14 mouse cellular contexts compared by ENCODE assay signal in genomic region chr8:81756663-81757062, GRCm38 (mm10).
DNase-seq lines count a peak whose midpoint lies in the region; ATAC-seq and TF ChIP-seq lines count a peak whose summit lies in the region.
"Had no signal": no experiment of that assay in that cellular context is flagged by ENCODE, and none has a peak within 500 bp of the region (broad histone marks: within the 10 kb centered on the region; RNA-seq: fewer than 3 reads in every experiment).

No protein-coding gene starts in this region.

- no peaks in the 10 kb centered on the region for H3K4me1 ChIP-seq in liver, embryonic 11.5 days (replicated peaks; ENCODE audit: control insufficient read depth, insufficient read depth, low read length)
- peaks cover 3% of the 10 kb centered on the region; the same call in 1 of the 2 replicates for H3K4me1 ChIP-seq in embryonic fibroblast, embryonic 13.5 days (ENCODE audit: control insufficient read depth, insufficient read depth, low read length)
- no peaks in the 10 kb centered on the region for H3K4me1 ChIP-seq in midbrain, embryonic 16.5 days (ENCODE audit: control insufficient read depth, insufficient read depth, low read length)
- H3K4me1 ChIP-seq: hindbrain, embryonic 15.5 days; kidney, embryonic 15.5 days; limb, embryonic 15.5 days had no signal

- H3K4me3 ChIP-seq in liver, embryonic 11.5 days (ENCODE audit: low read depth, low read length), result no peak overlapping the region
- no peak overlapping the region for H3K4me3 ChIP-seq in embryonic fibroblast, embryonic 13.5 days (ENCODE audit: insufficient read depth, low read length)
- no peak overlapping the region for H3K4me3 ChIP-seq in midbrain, embryonic 16.5 days (ENCODE audit: low read depth, low read length)
- H3K4me3 ChIP-seq: hindbrain, embryonic 15.5 days; kidney, embryonic 15.5 days; layer of hippocampus, adult 2 months; limb, embryonic 15.5 days had no signal

- no peak for TF ChIP-seq CTCF in embryonic fibroblast, embryonic 13.5 days (IDR thresholded peaks at IDR 0.05; ENCODE audit: borderline replicate concordance, insufficient read depth, low read length)

- no peak overlapping the region for H3K27ac ChIP-seq in liver, embryonic 11.5 days (ENCODE audit: low read depth, low read length)
- H3K27ac ChIP-seq in embryonic fibroblast, embryonic 13.5 days (ENCODE audit: insufficient read depth, low read length), result 0 out of 2 replicates have a peak overlapping the region, but pooled peaks have one; percentile 29
- no peak overlapping the region for H3K27ac ChIP-seq in midbrain, embryonic 16.5 days (ENCODE audit: low read length)
- H3K27ac ChIP-seq: hindbrain, embryonic 15.5 days; kidney, embryonic 15.5 days; layer of hippocampus, adult 2 months; limb, embryonic 15.5 days had no signal

- DNase-seq in liver, embryonic 11.5 days (ENCODE audit: low spot score), result no peak
- DNase-seq in liver, result no peak
- peak; percentile 19 to 22 for DNase-seq in natural killer cell, adult 2 months (ENCODE audit: low spot score in 2 of 2)
- DNase-seq in cerebellum, postnatal 4 days (ENCODE audit: low spot score in 2 of 2), result no peak
- DNase-seq: cerebellum, adult 2 months; heart, adult 11 months; lung, postnatal 14 days had no signal

- no peaks in the 10 kb centered on the region for H3K9me3 ChIP-seq in liver, embryonic 11.5 days (ENCODE audit: control insufficient read depth, low read length)
- no peaks in the 10 kb centered on the region for H3K9me3 ChIP-seq in midbrain, embryonic 16.5 days (replicated peaks; ENCODE audit: control insufficient read depth, low read length, poor library complexity, severe bottlenecking)
- H3K9me3 ChIP-seq: hindbrain, embryonic 15.5 days; kidney, embryonic 15.5 days; limb, embryonic 15.5 days had no signal

- H3K9ac ChIP-seq in liver, embryonic 11.5 days (ENCODE audit: low read depth, low read length), result no peak overlapping the region
- H3K9ac ChIP-seq in midbrain, embryonic 16.5 days (ENCODE audit: low read depth, low read length), result no peak overlapping the region
- H3K9ac ChIP-seq: hindbrain, embryonic 15.5 days; kidney, embryonic 15.5 days; limb, embryonic 15.5 days had no signal

- no peaks in the 10 kb centered on the region for H3K27me3 ChIP-seq in liver, embryonic 11.5 days (replicated peaks; ENCODE audit: control insufficient read depth, insufficient read depth, low read length)
- H3K27me3 ChIP-seq in midbrain, embryonic 16.5 days (ENCODE audit: control insufficient read depth, insufficient read depth, low read depth, low read length), result no peaks in the 10 kb centered on the region
- H3K27me3 ChIP-seq: hindbrain, embryonic 15.5 days; kidney, embryonic 15.5 days; limb, embryonic 15.5 days had no signal

- peak; percentile 60 for ATAC-seq in liver, embryonic 11.5 days (replicated peaks; ENCODE audit: low FRiP score)
- peak; percentile 97 for ATAC-seq in CD4-positive, CD25-positive, alpha-beta regulatory T cell, adult 4 months
- ATAC-seq in midbrain, embryonic 16.5 days, result no peak

- H3K36me3 ChIP-seq in liver, embryonic 11.5 days (ENCODE audit: control insufficient read depth, insufficient read depth, low read length), result no peaks in the 10 kb centered on the region
- H3K36me3 ChIP-seq in midbrain, embryonic 16.5 days (ENCODE audit: control insufficient read depth, insufficient read depth, low read length), result no peaks in the 10 kb centered on the region
- H3K36me3 ChIP-seq: hindbrain, embryonic 15.5 days; kidney, embryonic 15.5 days; limb, embryonic 15.5 days had no signal

- no peak for TF ChIP-seq POLR2A in embryonic fibroblast, embryonic 13.5 days (IDR thresholded peaks at IDR 0.05; ENCODE audit: low read depth, low read length)

- WGBS in liver, embryonic 11.5 days, result 63% methylated on average over 3 of the region's 3 CpGs
- 85% methylated on average over 3 of the region's 3 CpGs for WGBS in midbrain, embryonic 16.5 days

- H3K4me2 ChIP-seq in liver, embryonic 11.5 days, result no peak overlapping the region
- H3K4me2 ChIP-seq in midbrain, embryonic 16.5 days (ENCODE audit: low read length), result no peak overlapping the region
- H3K4me2 ChIP-seq: hindbrain, embryonic 15.5 days; kidney, embryonic 15.5 days; limb, embryonic 15.5 days had no signal

Comparison
In these comparisons a context has a peak if more than half of its experiments do, and no peak if none do; other contexts are left out.
1. DNase-seq: peak in natural killer cell, adult 2 months (2 of 2); none in liver, embryonic 11.5 days (single experiment), liver (single experiment) and cerebellum, postnatal 4 days (0 of 2).